Mouse (Mus musculus) bone marrow, adult 2 months (tissue): ENCODE data around the gene Cby3.

Experiments used
- CTCF ChIP-seq: fragments of 200-500 bp; IDR thresholded peaks from 2 replicates; pipeline ENCODE4 v1.5.1; 2011; ENCODE audit warnings: low read length, control low read depth; ENCODE audit not compliant: control insufficient read depth, insufficient read depth
- POLR2A ChIP-seq: fragments of 200-500 bp; IDR thresholded peaks from 2 replicates; pipeline ENCODE4 v1.6.1; 2011; ENCODE audit warnings: low read depth, mild to moderate bottlenecking, control low read depth, low read length, borderline replicate concordance; ENCODE audit not compliant: control insufficient read depth

DNA sequence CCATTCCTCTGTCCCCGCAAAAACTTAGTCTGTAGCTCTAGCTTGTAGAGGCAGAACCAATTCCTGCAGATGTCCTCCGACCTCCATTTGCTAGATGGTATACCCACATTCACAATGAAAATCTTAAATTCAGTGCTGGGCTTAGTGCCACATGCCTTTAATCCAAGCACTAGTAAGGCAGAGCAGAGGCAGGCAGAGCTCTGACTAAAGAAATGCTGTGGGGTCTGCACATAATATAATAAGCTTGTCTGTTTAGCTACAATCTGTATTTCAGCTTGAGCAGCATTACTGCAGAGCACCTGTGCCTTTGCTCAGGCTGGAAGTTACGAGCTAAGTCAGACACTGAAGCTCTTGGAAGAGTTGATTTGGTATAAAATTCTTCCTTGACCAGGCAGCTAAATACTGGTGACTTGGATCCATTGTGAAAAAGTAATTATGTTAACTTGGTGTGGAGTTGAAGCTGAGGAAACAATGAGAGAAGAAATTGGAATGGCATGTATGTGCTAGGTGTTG is 33.0 kb downstream of the Cby3 start:
- TF ChIP-seq CTCF (no peak), POLR2A (no peak)
